Mouse (Mus musculus) bone marrow macrophage, adult 2 months (primary cell): ENCODE data around the gene Gnas.

ENCODE experiments used
- CTCF ChIP-seq: IDR thresholded peaks from 2 replicates; pipeline ENCODE4 v1.5.1; 2012; ENCODE audit warnings: low read depth, mild to moderate bottlenecking, low read length, moderate library complexity
- POLR2A ChIP-seq: IDR thresholded peaks from 2 replicates; pipeline ENCODE4 v1.6.1; 2012; ENCODE audit warnings: mild to moderate bottlenecking, low read depth, low read length, borderline replicate concordance

DNA sequence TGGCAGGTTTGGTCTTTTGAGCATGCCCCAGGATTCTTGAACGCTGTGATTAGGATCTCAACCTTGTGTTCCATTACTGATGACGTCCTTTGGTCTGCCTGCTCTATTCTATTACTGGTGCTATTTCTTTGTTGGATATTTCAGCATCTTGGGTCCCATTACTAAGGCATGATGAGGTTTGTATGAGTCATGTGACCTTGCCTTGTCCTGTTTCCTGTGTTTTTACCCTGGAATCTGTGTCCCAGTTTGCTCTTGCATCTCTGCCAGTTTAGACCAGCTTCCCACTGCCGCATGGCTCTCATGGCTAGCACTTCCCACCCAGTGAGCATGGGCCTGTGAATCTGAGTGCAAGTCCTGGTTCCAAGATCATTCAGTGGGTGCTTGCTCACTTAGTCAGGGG lies 107.8 kb downstream of the Gnas start:
- no peak for TF ChIP-seq CTCF
- no peak for TF ChIP-seq POLR2A
